Mouse (Mus musculus) adrenal gland, adult 8-10 months (tissue): ENCODE measurements around the gene Brca2. TPM values are rescaled to one million over a fixed set of nuclear protein-coding genes. Genes with fewer than 3 reads are reported as not detected.

ENCODE experiments used
- DNase-seq: peaks from one replicate; pipeline ENCODE4 v3.0.0; 2022
- total RNA-seq, 4 experiments: library from RNA; stranded (reverse); gene quantifications; 2 replicates each; pipeline ENCODE4 v1.2.4; 2022

Gene Brca2
- total RNA-seq, 4 experiments from 2014 or later, result 3.7 to 10.3 (median 8.1) TPM

DNA sequence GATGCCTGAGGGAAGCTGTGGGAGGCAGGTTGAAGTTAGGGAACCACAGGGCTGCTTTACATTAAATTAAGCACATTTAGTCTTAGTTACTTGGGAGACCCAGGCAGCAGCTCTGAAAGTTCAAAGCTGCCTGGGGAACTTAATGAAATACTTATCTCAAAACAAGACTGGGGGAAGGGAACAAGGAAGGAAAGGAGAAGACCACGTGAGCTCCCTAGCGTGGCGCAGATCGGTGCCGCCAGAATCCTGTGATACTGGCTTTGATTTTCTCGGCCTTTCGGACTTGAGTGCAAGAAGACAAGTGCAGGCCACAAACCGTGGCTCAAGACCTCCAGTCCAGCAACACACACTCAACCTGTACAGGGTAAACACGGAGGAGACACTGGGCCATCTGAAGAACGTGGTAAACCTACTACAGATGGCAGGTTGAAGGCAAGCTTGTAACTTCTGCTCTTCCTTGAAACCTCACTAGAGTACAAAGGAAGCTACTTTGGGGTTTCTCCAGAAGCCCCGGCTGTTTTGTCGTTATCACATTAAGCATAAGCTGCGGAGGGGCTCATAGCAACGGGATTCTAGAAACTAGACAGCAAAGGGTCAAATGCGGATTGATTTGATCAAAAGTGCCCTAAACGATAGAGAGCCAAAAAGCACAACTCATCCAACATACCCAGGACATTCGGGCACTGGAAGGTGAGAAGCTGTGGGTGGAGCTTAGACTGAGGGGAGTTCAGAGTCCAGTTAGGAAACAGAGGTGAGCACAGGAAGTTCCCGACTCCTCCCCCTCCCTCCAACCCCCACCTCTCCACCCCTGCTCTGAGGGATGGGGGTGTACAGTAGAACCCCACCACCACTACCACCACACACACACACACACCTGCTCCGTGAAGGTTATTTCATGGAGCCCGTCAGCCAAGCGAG is 76.0 kb downstream of the Brca2 start:
- DNase-seq, result no peak

DNA sequence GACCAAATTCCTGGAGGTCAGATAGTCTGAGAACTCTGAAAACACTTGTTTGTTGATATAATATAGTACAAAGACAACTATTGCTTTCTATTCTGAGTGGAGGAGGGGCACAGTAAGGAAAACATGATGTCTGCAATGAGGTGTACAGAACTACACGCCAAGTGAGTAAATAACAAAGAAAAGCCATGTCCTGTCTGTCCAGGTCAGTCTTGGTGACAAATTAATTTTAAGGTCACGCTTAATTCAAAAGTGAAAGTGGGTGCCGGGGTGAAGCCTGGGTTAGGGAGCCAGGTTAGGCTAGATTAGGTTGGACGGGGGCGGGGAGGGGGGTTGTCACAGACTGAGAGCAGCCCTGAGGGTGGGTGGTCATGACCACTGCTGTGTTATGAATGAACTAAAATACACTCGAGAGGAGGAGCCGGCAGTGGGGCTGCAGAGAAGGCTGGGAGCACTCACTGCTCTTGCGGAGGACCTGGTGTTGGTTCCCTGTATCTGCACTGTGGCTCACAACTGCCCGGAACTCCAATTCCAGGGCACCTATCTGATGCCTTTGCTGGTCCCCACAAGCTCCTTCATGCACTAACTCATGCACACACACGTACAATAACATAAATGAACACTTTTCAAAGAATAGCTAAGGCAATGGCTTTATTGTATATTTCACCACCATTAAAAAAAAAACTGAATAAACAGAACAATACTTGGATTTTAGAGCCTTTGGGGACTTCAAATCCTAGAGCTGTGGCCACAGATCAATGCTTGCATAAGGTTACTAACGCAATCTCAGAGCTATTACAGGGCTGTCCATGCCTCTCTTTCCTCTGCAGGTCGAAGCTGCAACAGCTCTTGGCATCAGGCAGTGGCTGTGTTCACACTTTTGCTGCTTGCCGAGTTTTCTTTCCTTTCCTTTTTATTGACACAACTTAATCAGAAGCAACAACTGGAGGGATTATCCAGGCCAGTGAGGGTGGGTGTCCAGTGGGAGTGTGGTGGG is 77.2 kb downstream of the Brca2 start:
- DNase-seq, result no peak

DNA sequence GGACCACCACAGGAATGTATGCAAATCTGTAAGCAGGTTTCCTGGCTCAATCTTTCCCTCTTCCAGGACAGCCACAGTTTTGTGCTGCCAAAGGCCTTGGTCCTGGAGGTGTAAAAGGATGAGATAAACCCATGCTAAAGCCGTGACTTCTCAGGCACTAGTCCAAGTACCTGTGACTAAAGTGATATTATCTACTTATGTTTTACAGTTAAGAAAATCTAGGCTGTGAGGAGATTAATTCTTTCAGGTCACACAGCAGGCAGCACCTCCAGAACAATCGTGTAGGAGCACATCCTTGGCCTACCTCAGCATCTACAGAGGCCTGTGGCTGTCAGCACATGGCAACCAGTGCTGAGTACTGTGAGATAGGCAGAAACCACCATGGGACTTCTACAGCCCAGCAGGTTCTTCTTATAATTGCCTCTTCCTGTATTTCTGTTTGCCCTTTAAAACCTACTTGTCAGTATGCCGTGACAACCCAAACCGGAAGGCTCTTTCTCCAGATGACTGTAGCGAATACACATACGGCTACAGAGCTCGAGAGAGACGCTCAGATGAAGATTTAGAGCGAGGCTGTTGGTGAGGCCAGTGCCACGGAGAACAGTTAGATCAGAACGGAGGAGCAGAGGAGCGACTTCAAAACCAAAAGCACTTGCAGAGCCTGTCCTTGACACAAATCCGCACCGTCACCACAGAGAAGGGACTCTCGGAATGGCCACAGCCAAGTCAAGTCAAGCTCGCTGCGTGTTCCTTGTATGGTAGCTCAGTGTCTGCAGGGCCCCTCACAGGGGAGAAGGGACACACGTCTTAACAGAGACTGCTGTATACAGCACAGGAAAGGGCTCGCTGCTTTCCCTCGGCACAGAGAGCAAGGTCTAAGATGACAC is 78.4 kb downstream of the Brca2 start:
- peak; percentile 63 for DNase-seq

GRCm38 (mm10) chr5:150601441-150602230 is 79.2 kb downstream of the Brca2 start:
- no peak for DNase-seq

DNA sequence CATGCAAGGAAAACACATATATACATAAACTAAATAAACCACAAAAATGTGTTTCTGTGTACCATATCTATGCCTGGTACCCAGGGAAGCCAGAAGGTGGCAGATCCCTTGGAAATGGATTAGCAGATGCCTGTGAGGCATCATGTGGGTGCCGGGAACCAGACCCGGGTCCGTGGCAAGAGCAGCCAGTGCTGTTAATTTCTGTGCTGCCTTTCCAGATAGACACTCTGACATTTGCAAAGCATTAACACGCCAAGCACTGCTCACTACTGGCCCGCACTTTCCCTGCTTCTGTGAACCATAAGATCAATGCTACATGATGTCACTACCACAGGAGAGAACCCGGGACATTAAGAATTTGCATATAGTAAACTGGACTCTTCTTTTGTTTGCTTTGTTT is 83.7 kb downstream of the Brca2 start:
- DNase-seq, result no peak

DNA sequence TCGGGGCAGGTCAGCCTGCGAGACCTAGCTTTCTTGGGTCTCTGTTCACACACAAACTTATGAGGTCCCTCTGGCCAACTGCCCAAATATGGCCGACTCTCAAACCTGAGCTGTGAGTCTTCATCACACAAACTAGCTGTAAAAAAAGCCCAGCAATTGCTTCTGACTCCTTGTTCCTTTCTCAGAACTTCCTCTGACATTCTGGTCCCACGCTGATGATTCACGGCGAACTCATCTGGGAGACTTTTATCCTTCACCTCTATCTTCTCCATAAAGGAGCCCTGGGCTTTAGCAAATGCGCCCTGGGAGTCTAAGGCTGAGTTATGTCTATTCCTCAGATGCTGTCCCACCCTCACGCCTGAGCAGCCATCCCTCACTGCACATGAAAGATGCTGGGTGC is 85.2 kb downstream of the Brca2 start:
- no peak for DNase-seq

DNA sequence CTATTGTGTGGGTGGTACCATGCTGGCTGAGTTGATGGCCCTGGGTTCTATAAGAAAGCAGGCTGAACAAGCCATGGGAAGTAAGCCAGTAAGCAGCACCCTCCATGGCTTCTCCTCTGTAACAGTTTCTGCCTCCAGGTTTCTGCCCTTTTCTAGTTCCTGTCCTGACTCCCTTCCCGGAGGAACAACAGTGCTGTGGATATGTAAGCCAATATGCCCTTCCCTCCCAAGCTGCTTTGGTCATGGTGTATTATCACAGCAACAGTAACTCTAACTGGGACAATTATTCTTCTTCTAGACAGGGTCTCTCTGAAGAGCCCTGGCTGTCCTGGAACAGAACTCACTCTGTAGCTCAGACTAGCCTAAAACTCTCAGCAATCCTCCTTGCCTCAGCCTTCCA is 88.7 kb downstream of the Brca2 start:
- no peak for DNase-seq

DNA sequence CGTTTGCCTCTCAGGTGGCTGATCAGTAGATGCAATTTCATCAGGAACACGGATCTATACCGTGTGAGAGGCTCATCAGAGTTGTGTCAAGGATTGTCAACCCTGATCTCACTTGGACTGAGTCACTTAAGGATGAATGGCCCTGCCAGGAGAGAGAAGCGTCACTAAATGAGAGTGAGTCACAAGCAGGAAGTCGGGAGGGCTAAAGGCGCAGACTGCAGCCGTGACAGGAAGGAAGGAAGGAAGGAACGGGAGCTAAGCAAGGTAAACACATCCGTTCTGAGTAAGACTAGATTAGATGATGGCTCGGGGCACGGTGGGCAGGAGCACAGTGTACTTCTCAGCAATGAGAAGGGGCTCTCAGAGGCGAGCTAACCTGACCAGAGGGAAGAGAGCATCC is 89.3 kb downstream of the Brca2 start:
- DNase-seq, result peak; percentile 49

GRCm38 (mm10) chr5:150614054-150614453 is 91.6 kb downstream of the Brca2 start:
- DNase-seq, result no peak

DNA sequence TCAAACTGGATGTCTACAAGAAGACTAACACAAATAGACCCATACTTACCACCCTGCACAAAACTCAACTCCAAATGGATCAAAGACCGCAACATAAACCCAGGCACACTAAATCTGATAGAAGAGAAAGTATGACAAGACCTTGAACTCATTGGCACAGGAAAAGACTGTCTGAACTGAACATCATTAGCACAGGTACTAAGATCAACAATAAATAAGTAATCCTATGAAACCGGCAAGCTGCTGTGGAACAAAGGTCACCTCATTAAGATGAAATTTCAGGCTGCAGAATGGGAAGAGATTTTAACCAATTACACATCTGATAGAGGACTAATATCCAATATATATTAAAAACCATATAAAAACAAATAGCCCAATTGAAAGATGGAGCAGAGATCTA is 93.8 kb downstream of the Brca2 start:
- no peak for DNase-seq

GRCm38 (mm10) chr5:150616731-150617130 is 94.3 kb downstream of the Brca2 start:
- DNase-seq, result no peak

DNA sequence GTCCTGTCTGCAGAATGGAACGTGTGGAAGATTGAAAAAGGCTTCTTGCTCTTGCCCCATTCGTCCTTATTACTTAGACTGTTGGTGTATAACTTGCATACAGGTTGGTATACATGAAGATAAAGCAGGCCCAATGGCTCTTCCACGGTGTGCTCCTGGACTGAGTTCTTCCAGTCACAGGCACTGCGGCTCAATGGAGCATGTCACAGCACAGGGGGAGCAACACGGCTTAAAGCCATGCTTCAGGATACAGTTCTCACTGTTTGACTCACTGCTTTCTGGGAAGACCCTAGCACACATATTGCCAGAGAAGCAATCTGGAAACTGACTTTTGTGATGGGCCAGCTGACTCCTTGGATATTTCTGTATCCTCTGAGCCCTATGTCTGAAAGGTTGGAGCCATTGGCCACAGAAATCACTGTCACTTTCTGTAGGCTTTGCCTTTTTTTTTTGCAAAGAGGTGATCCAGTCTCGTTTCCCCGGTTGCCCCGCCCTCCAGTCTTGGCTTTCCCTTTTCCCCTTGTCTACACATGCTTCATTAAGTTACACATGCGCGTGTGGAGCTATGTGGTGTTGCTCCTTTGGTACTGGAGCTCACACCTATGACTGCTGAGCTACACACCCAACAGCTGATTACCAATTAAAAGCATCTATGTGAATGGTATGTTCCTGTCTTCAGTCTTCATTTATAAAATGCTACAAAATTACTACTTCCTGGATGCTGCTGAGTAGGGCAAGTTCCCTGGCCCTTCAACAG is 96.3 kb downstream of the Brca2 start:
- no peak for DNase-seq

Other genes with a start within 250 kb of the Brca2 start
- gene Zar1l, start 4.5 kb upstream of the Brca2 start, total RNA-seq, result not detected
- gene N4bp2l1, start 74.6 kb downstream of the Brca2 start, total RNA-seq, result 10 to 100 TPM; 27.3 to 31.7 (median 29.4) TPM
- gene N4bp2l2, start 143.6 kb downstream of the Brca2 start, total RNA-seq, result 10 to 100 TPM; 84.4 to 99.2 (median 88.5) TPM
- 10 to 100 TPM; 19.7 to 33.6 (median 26.4) TPM for gene Pds5b, start 151.1 kb downstream of the Brca2 start, total RNA-seq